Mouse (Mus musculus) spleen, adult 2 months (tissue): Measurements from ENCODE around the gene Casz1. TPM values are rescaled to one million over a fixed set of nuclear protein-coding genes. Genes with fewer than 3 reads are reported as not detected.

Source experiments
- DNase-seq, 2 experiments: peaks; one replicate each; pipeline versions ENCODE4 v3.0.0 to v3.0.0-alpha.2; 2012 to 2021; ENCODE audit warnings: low spot score in 2 of 2, low read depth in 1 of 2
- H3K27ac ChIP-seq: fragments of 200-500 bp; 2 replicates; pipeline ENCODE4 v1.5.1; 2012; ENCODE audit warnings: low read length, inconsistent platforms; ENCODE audit not compliant: insufficient read depth
- H3K27me3 ChIP-seq: fragments of 200-500 bp; 2 replicates; pipeline ENCODE4 v1.6.1; 2012; ENCODE audit warnings: mild to moderate bottlenecking, moderate library complexity, low read length, inconsistent platforms; ENCODE audit not compliant: control insufficient read depth, insufficient read depth
- H3K36me3 ChIP-seq: fragments of 200-500 bp; 2 replicates; pipeline ENCODE4 v1.6.1; 2012; ENCODE audit warnings: mild to moderate bottlenecking, low read length, inconsistent platforms; ENCODE audit not compliant: control insufficient read depth, insufficient read depth
- H3K4me1 ChIP-seq: fragments of 200-500 bp; 2 replicates; pipeline ENCODE4 v1.6.1; 2011; ENCODE audit warnings: inconsistent platforms; ENCODE audit not compliant: control insufficient read depth, insufficient read depth, insufficient read length
- H3K4me3 ChIP-seq: fragments of 200-500 bp; 2 replicates; pipeline ENCODE4 v1.5.1; 2011; ENCODE audit warnings: mild to moderate bottlenecking, inconsistent platforms; ENCODE audit not compliant: insufficient read depth, insufficient read length; ENCODE audit errors: extremely low read depth
- CTCF ChIP-seq: fragments of 200-500 bp; IDR thresholded peaks from 2 replicates; pipeline ENCODE4 v1.5.1; 2011; ENCODE audit warnings: mild to moderate bottlenecking, inconsistent platforms; ENCODE audit not compliant: insufficient read depth, insufficient read length, insufficient replicate concordance; ENCODE audit errors: extremely low read depth
- POLR2A ChIP-seq: fragments of 200-500 bp; IDR thresholded peaks from 2 replicates; pipeline ENCODE4 v1.6.1; 2011; ENCODE audit warnings: low read depth, low read length, inconsistent platforms
- WGBS: fragments of 180-500 bp; shearing (Covaris S2); methylation state at CpG from one replicate; pipeline ENCODE4 v1.1.7; 2018; 5-methylcytosine and 5-hydroxymethylcytosine counted together
- polyA plus RNA-seq: library from polyadenylated mRNA; depleted of rRNA; stranded (reverse); fragments of >200 nt; gene quantifications from 2 replicates; pipeline ENCODE4 v1.2.3, GENCODE M21; 2012

Gene Casz1
- polyA plus RNA-seq, 1 experiment = 6.0 TPM

DNA sequence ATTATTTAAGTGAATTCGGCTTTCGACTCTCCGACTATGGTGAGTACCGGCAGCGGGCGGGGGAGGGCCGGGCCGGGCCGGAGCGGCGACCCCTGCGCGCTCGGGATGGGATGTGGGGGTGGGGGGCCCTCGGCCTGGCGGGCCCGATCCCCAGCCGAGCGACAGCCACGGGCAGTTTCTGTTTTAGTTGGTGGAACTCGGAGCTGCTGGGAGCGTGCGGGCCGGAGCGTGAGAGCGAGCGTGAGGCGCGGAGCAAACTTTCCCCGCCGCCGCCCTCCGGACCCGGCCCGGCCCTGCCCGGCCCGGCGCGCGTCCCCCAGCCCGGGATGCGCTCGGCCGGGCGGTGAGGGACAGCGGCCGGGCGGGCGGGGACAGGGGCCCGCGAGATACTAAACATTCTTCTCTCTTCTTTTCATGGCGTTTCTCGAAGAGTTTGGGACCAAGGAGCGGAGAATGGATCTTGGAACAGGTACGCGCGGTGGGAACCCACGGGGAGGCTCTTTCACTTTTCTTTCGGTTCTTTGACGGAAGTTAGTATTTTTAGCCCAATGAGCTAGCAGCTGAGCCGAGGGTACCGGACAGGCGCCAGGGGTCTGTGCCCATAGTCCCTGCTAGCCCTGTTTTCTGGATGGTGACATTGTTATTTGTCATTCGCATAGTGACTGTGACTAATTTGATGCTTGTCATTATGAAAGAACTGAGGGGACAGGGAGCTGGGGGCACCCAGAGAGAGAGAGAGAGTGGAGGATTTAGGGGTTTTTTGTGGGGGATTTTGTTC lies 97.2 kb downstream of the Casz1 start:
- peak in 1 of 2 experiments; percentile 17 for DNase-seq
- Histone ChIP-seq H3K27ac (peak overlapping the region; percentile 47), H3K4me3 (peak overlapping the region; percentile 78), H3K36me3 (no peaks in the 10 kb centered on the region), H3K4me1 (peaks cover 9% of the 10 kb centered on the region; the same call in 1 of the 2 replicates), H3K27me3 (no peaks in the 10 kb centered on the region)
- WGBS = 1% methylated on average over 62 of the region's 64 CpGs
- TF ChIP-seq CTCF = no peak
- TF ChIP-seq POLR2A = no peak

DNA sequence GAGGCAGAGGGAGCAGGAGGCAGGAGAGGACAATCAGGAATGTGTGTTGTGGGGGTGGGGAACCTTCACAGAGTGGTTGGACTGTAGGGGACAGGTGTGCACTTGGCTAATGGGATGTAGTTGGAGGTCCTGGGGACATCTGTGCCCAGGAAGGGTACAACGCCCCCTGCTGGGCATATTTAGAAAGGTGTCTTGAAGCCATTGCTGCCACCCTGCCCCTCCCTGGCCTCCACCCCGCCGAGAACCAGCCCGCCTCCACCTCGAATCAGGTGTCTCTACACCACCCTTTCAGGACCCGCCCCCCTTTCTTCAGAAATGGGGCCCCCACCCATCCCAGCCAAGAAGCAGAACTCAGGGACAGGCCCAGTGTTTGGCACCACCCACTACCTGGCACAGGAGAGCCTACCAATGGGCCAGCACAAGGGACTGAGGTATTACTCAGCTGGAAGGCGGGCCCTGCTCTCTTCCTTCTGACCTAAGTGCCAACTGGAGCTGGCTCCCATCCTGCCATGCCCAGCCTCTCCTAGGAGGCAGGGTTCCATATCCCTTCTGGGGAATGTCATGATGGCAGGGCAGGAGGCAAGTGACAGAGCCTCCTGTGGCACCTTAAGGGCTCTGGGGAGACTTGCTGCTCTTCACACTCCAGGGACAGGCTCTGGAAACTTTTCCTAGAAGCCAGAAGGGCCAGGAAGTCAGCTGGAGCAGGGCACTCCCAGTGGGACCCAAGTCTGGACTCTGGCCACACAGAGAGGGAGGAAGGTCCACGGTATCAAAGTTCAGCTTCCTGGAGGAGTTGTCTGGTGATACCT lies 98.9 kb downstream of the Casz1 start:
- no peak overlapping the region for H3K4me3 ChIP-seq

DNA sequence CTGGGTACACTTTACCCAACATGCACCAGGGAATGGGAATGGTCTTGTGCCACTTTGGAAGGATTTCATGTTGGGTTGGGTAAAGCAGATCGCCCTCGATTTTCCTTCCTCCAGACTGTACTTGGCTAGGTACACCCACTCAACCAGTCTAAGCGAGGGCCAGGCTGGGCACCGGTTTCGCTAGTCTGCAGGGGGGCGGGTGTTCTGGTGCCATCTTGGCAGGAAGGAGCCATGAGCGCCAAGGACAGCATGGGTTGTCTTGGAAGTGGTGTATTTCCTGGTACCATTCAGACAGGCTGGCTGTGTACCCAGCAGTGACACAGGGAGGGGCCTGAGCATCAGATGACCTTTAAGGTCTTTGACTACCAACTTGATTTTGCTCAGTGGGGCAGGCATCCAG lies 101.1 kb downstream of the Casz1 start:
- no peak for TF ChIP-seq POLR2A
- TF ChIP-seq CTCF = no peak
- no peak for DNase-seq
- Histone ChIP-seq H3K36me3 (no peaks in the 10 kb centered on the region), H3K27me3 (no peaks in the 10 kb centered on the region), H3K4me1 (peaks cover 9% of the 10 kb centered on the region; the same call in 1 of the 2 replicates), H3K27ac (no peak overlapping the region), H3K4me3 (no peak overlapping the region)
- WGBS = 94% methylated on average over 7 of the region's 7 CpGs

More for the DNA sequence above, 98.9 kb downstream of the Casz1 start:
- Histone ChIP-seq H3K36me3 (no peaks in the 10 kb centered on the region), H3K4me1 (peaks cover 9% of the 10 kb centered on the region; the same call in 1 of the 2 replicates), H3K27ac (no peak overlapping the region), H3K27me3 (no peaks in the 10 kb centered on the region)
- DNase-seq = peak; percentile 54 to 64
- TF ChIP-seq CTCF (peak; percentile 28; the same call in 1 of the 2 replicates), POLR2A (no peak)
- WGBS = 23% methylated on average over 8 of the region's 8 CpGs

DNA sequence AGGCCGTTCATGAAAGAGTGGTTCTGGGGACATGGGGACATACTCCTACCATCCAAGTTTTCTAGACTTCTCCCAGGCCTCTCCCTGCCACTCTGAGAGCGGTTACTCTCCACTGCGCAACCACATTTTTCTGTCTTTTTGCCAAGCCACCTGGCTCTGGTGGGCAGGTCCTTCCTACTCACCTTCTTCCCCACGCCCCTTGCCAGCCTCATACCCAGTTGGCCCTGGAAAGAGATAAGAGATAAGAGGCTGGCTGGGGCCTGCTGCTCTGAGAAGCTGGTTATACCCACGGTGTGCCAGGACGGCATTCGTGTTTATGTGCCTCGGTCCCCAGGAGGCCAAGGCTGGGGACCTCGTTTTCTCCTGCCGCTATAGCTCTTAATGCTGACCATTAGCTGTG lies 102.6 kb downstream of the Casz1 start:
- TF ChIP-seq CTCF (no peak), POLR2A (no peak)
- H3K27ac ChIP-seq = no peak overlapping the region
- WGBS = 84% methylated on average over 10 of the region's 10 CpGs
- no peaks in the 10 kb centered on the region for H3K27me3 ChIP-seq
- H3K4me3 ChIP-seq = no peak overlapping the region
- H3K36me3 ChIP-seq = no peaks in the 10 kb centered on the region
- H3K4me1 ChIP-seq = peaks cover 9% of the 10 kb centered on the region; the same call in 1 of the 2 replicates
- no peak for DNase-seq

GRCm38 (mm10) chr4:148908214-148908681 lies 104.0 kb downstream of the Casz1 start:
- peaks cover under 1% of the 10 kb centered on the region; the same call in 1 of the 2 replicates for H3K4me1 ChIP-seq
- H3K27me3 ChIP-seq = no peaks in the 10 kb centered on the region

GRCm38 (mm10) chr4:148908760-148909510 lies 104.7 kb downstream of the Casz1 start:
- no peak for DNase-seq
- H3K27me3 ChIP-seq = no peaks in the 10 kb centered on the region

More at GRCm38 (mm10) chr4:148908214-148908681, 104.0 kb downstream of the Casz1 start:
- DNase-seq = no peak
- H3K36me3 ChIP-seq = no peaks in the 10 kb centered on the region
- 87% methylated on average over 11 of the region's 11 CpGs for WGBS
- TF ChIP-seq POLR2A (no peak), CTCF (peak; percentile 47; the same call in 1 of the 2 replicates)
- no peak overlapping the region for H3K27ac ChIP-seq
- H3K4me3 ChIP-seq = no peak overlapping the region

More at GRCm38 (mm10) chr4:148908760-148909510, 104.7 kb downstream of the Casz1 start:
- no peak overlapping the region for H3K27ac ChIP-seq
- no peaks in the 10 kb centered on the region for H3K4me1 ChIP-seq
- WGBS = 94% methylated on average over 15 of the region's 15 CpGs
- no peaks in the 10 kb centered on the region for H3K36me3 ChIP-seq
- no peak for TF ChIP-seq POLR2A
- no peak for TF ChIP-seq CTCF
- H3K4me3 ChIP-seq = no peak overlapping the region
